Mouse (Mus musculus) inflammation-experienced regulatory T-cells, adult 6 months (primary cell): ENCODE data around the gene Hormad1. TPM values are rescaled to one million over a fixed set of nuclear protein-coding genes. Genes with fewer than 3 reads are reported as not detected.

ENCODE experiments used
- ATAC-seq: one replicate; pipeline ENCODE4 v1.8.0; 2017
- polyA plus RNA-seq, 3 experiments: library from polyadenylated mRNA; unstranded; fragments of 100-300 nt; shearing (Covaris generic); gene quantifications; one replicate each; pipeline ENCODE4 v1.2.1; 2017

The Hormad1 gene
- polyA plus RNA-seq = not detected

DNA sequence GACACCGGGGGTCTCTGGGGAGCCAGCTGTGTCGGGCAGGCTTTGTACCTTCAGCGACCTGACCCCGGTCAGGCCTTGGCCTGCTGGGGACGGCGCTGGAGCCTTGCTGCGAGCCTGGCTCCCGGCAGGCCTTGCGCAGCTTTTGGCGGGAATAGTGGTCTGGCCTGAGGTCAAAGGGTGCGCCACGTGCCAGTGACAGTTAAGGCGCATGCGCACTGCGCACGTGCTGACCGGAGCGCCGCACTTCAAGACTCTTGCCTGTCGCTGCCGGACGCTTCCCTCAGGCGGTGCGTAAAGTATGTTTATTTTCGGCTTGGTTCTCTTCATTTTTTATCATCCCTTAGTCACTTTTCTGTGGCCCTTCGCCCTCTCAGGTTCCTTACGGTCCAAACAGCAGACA is at the start of gene Hormad1:
Hormad1 (plus strand) TSS at position 241 of the 400 bp plus-strand sequence.
- ATAC-seq = no peak

DNA sequence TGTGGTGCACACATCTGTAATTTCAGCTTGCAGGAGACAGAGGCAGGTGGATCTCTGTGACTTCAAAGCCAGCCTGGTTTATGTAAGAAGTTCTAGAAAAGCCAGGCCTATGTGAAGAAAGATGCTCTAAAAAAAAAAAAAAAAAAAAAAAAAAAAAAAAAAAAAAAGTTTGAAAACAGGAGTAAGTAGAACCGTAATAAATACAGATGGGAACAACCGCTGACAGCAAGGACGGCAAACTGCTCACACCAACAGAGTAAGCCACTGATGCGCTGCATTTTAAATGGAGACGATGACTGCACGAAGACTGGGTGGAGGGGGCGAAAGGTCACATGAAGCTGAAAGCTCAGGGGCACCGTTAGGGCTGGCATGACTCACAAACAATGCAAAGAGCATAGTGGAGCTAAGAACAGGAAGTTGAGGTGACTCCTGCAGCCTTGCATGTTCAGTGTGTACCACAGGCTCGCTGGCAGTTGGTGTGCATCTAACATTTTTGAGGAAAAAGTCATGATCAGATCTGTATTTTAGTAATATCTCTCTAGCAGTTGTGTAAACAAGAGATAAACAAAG is 47.8 kb upstream of the Hormad1 start:
- peak; percentile 99 for ATAC-seq

DNA sequence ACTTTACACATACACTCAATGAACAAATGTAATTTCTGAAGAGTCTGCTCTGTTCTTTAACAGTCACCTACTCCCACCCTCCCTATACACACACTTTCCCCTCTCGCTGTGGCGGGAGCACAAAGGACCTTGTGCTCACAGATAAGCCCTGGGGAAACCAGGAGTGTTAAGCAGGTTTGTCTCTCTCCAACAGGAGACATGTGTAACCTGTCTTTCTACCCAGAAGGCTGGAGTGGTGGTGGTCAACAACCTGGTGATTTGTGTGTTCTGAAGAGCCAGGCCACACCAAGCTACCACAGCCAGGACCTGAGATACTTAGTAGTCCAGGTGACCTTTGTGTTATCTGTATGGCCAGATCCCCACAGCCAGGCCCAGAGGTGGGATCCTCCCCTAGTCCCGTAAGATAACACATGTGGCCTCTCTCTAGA is 42.8 kb upstream of the Hormad1 start:
- ATAC-seq = no peak

GRCm38 (mm10) chr3:95517493-95517898 is 42.0 kb upstream of the Hormad1 start:
- peak; percentile 84 for ATAC-seq

GRCm38 (mm10) chr3:95518891-95519290 is 40.6 kb upstream of the Hormad1 start:
- ATAC-seq = no peak

DNA sequence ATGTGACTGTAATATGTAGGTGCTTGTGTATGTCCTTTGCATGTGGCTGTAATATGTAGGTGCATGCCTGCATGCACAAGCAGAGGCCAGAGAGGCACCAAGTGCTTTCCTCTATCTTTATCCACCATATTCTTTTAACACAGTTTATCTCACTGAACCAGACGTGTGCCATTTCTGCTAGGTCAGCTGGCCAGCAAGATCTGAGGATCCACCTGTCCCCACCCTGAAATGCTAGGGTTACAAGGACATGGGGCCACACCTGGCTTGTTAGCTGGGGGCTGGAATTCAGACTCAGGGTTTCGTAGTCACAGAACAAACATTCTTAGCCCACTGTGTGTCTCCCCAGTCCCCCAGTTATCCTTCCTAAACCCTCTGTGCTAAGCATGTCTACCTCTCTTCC is 40.2 kb upstream of the Hormad1 start:
- no peak for ATAC-seq

DNA sequence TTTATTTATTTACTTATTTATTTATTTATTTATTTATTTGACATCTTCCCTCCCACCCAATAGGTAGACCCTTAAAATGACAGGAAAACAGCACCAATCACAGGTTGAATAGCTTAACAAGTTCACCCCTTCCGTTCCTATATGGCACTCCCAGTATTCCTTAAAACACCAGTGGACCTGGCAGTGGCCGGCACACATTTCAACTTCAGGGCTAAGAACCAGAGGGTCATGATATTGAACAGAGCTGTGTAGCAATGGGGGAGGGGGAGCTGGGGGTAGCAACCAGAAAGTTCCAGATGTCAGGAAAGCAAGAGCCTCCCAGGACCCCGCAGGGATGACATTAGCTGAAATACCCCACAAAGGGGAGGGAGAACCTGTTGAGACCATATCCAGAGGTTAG is 39.4 kb upstream of the Hormad1 start:
- ATAC-seq = no peak

GRCm38 (mm10) chr3:95521168-95521567 is 38.3 kb upstream of the Hormad1 start:
- no peak for ATAC-seq

DNA sequence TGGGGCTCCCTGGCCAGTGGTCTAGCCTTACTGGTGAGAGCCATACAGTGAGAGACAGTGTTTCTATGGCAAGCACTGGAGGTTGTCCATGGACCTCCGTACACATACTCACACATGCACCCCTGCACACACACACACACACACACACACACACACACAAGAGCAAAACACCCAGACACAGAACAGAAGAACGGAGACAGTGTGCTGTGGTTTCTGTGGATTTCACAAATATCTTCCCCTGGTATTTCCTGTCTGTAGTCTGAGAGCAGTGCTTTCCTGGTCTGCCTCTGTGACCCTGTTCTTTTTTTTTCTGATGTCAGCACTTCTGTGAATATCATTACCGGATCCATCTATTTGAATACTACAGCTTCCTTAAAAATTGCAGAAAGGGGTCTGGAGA is 35.8 kb upstream of the Hormad1 start:
- ATAC-seq = peak; percentile 92

GRCm38 (mm10) chr3:95524673-95525072 is 34.8 kb upstream of the Hormad1 start:
- ATAC-seq = no peak

GRCm38 (mm10) chr3:95526111-95526510 is 33.4 kb upstream of the Hormad1 start:
- no peak for ATAC-seq

DNA sequence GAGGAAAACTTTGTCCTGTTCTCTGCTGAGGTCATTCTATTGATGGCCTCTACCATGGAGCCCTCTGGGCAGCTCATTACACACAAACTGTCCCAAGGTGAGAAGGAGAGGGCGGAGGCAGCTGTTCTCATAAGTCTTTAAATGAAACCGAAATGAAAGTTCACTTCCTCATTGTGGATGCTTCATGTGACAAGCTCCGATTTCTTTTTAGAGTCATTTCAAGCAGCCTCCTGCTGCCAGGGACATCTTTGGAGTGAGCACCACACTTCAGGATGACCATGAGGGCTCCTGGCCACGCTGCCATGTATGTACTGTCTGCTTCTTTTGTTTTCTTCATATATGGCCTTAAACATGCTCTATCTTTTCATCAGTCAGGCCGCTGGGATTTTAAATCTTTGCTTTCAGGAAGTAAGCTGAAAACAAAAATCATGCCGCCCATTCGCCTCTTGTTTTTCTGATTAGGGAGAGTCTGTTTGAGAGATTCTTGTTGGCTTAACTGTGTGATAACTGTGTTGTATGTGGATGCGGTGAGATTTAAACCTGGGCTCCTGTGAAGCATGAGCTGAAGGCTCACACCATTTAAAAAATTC is 32.8 kb upstream of the Hormad1 start, which contains the start of gene Ctss:
Ctss (plus strand) TSS at position 165 of the 590 bp plus-strand sequence.
- ATAC-seq = peak; percentile 55

- ATAC-seq = no peak
Measured at GRCm38 (mm10) chr3:95529814-95530213, 29.7 kb upstream of the Hormad1 start.

DNA sequence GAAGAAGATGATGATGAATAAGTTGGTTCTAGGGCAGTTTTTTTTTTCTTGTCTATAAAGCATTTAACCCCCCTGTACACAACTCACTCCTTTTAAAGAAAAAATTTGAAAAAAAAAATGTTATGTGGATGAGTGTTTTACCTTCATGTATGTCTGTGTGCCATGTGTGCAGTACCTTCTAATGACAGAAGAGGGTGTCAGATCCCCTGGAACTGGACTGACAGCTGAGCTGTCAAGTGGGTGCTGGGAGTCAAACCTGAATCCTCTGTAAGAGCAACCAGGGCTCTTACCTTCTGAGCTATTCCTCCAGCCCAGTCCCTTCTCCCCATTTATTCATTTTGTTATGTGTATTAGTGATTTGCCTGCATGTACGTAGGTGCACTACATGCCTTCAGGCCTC is 28.5 kb upstream of the Hormad1 start:
- ATAC-seq = no peak

GRCm38 (mm10) chr3:95533364-95533763 is 26.1 kb upstream of the Hormad1 start:
- ATAC-seq = no peak

GRCm38 (mm10) chr3:95534927-95535326 is 24.6 kb upstream of the Hormad1 start:
- no peak for ATAC-seq

DNA sequence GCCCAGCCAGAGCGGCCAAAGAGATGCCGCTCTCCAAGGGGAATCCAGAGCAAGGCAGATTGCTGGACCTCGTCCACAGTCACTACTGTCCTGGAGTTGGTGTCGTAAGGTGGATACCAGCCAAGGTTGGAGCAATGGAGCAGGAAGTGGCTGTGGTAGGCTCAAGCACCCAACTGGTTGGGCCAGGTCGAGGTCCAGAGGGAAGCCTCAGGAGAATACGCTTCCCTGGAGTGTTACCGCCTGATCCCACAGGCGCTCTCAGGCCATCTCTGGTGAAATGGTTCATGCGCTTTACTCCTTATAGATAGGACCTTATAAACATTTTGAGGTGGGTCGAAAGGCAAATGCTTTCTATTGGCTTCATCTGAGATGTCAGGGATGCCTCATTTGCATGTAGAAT is 20.5 kb upstream of the Hormad1 start:
- no peak for ATAC-seq

DNA sequence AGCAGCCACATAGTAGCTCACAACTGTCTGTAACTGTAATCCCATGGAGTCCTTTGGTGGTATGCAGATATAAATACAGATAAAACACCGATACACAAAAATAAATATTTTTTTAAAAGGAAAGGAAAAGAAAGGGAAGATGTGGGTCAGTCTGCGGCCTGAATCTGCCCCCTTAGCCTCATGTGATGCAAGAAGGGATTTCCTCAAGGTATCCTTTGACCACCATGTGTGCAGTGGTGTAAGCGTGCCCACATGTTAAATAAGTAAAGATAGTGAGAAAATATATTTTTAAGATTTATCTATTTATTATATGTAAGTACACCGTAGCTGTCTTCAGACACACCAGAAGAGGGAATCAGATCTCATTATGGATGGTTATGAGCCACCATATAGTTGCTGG is 19.6 kb upstream of the Hormad1 start:
- no peak for ATAC-seq

- ATAC-seq = peak; percentile 66
Measured at GRCm38 (mm10) chr3:95541186-95541585, 18.3 kb upstream of the Hormad1 start.

DNA sequence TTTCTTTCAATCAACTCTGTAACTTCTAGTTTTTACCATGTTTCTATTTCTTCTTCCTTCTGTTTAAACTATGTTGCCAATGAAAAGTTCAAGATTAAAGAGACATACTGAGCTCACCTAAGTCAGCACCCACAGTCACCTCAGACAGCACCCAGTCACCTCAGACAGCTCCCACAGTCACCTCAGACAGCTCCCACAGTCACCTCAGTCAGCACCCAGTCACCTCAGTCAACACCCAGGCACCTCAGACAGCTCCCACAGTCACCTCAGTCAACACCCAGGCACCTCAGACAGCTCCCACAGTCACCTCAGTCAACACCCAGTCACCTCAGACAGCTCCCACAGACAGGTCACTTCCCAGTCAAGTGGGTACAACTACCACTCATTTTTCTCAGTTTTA is 17.3 kb upstream of the Hormad1 start:
- no peak for ATAC-seq

GRCm38 (mm10) chr3:95542981-95543380 is 16.5 kb upstream of the Hormad1 start:
- ATAC-seq = no peak

DNA sequence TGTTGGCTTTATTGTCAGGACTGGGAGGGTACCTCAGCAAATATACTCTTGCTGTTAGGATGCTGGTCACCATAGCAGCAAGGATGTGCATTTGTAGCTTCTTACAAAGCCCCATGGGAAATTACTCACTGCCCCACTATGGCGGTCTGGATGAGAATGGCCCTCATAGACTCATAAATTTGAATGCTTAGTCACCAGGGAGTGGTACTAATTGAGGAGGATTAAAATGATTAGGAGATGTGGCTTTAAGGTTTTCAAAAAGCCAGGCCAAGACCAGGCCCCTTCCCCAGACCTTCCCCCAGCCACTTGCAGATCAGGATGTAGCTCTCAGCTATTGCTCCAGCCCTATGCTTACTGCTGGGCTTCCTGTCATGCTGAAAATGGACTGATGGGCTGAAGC is 9.3 kb upstream of the Hormad1 start:
- no peak for ATAC-seq

GRCm38 (mm10) chr3:95553986-95554385 is 5.5 kb upstream of the Hormad1 start:
- no peak for ATAC-seq

GRCm38 (mm10) chr3:95560738-95561137 is 1.3 kb downstream of the Hormad1 start:
- no peak for ATAC-seq

DNA sequence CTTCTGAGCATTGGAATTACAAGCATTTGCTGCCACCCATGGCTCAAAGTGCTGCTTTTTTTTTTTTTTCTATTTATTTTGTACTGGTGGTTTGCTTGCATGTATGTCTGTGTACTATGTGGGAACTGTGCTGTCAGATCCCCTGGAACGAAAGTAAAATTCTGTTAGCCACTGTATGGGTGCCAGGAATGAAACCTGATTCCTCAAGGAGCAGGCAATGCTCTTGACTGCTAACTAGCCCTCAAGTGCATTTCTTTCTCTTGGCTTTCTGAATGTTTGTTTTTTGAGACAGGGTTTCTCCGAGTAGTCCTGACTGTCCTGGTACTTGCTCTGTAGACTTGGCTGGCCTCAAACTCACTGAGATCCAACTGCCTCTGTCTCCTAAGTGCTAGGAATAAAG is 2.3 kb downstream of the Hormad1 start:
- ATAC-seq = no peak
